Mouse (Mus musculus): ENCODE measurements at regions not wholly inside any gene's neighbourhood (a gene's known extent, or its start where the extent isn't known, plus 50 kb on each side); places are given as distances from the start of the nearest gene placed in this dataset.

DNA sequence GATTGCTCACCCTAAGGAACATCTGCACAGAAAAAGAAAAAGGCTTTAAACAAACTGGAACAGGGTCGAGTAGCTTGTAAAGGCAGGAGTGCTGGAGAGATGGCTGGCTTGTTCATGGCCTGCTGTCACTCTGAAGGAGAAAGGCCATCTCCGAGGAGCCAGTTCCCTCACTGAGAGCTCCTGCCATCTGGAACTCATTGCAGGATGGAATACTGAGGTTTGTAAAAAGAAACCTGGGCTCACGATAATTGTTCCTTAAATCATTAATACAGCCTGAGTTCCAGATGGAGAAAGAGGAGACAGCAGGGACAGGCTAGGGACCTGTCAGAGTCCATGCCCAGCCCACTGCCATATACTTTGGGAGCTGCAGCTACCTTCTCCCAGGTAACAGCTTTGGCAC, 100.8 kb upstream of the Gm12830 start:
- no peak for DNase-seq (ENCODE audit: low spot score)

DNA sequence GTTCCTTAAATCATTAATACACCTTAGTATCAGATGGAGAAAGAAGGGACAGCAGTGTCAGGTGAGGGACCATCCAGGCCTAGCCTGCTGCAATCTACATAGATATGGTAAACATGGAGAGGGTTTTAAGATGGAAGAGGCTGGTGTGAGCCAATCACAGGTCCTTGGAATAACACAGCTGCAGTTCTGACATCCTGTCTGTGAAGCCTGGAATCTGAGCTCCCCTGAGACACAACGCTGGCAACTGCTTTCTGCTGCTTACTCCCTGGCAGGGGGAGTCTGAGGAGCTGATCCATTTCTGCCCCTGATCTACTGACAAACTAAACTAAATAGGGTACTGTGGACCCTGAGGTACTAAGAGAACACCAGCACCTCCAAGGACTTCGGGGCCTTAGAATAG, 100.1 kb upstream of the Gm12830 start:
- DNase-seq (ENCODE audit: low spot score) = no peak

DNA sequence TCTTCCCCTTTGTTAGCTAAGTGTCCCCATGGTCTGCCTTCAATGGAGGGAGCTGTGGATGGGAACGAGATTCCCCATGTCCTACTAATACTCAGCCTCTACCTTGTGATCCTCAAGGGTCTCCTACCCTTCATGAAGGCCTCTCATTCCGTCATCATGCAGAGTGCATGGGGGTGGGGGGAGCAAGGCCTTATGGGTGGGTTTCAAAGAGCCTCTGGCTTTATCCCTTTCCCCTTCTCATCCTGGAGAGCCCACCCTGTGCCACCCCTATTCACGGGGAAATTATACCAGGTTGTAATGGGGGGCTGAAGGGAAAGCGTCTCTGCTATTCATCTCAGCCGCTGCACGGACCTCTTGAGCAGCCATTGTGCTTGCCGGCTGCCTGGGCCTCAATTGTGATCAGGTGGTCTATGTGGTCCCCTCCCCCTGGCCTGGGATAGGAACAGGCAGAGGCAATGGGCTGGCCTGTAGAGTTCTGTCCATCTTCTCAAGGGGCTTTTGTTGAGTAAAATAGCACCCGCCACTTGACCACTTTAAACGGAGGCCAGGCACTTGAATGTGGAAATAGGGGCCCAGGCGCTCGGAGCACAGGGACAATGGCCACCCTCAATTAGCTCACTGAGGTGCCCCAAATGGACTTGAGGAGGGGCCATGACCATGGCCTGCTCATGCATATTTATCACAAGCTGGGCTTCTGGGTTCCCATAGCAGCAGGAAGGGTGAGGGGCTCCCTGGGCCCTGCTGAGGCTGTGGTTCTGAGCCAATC, 93.1 kb upstream of the Gm12830 start:
- DNase-seq (ENCODE audit: low spot score) = no peak

DNA sequence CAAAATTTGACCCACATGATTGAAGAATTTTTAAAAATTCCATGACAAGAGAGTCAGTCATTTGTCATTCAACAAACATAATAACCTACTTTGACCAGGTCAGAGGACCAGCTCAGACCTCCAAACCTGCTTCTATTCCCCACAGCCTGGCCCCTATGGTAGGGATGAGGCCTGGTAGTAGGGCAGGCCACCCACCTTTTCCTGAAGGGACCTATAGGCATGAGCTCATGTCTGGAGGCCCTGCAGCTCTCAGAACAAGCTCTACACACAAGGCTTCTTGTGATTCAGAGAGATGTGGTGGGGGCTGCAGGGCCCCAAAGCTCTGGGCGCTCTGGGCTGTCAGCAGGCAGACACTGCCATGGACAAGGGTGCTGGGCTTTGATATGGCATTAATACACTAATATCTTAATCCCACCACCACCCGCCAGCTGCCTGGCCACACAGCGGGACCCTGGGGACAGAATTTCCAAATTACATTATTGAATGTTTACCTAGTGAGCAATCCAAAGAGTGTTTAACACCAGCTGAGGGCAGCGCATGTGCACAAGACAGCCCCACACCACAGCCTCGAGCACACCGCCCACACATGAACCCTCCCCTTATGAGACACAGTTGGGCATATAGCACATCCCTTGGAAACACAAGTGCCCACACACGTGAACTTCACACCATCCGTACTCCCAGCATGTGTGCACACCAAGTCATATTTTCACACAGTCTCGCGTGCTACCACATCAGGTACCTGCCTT, 88.1 kb upstream of the Gm12830 start:
- DNase-seq (ENCODE audit: low spot score) = no peak

DNA sequence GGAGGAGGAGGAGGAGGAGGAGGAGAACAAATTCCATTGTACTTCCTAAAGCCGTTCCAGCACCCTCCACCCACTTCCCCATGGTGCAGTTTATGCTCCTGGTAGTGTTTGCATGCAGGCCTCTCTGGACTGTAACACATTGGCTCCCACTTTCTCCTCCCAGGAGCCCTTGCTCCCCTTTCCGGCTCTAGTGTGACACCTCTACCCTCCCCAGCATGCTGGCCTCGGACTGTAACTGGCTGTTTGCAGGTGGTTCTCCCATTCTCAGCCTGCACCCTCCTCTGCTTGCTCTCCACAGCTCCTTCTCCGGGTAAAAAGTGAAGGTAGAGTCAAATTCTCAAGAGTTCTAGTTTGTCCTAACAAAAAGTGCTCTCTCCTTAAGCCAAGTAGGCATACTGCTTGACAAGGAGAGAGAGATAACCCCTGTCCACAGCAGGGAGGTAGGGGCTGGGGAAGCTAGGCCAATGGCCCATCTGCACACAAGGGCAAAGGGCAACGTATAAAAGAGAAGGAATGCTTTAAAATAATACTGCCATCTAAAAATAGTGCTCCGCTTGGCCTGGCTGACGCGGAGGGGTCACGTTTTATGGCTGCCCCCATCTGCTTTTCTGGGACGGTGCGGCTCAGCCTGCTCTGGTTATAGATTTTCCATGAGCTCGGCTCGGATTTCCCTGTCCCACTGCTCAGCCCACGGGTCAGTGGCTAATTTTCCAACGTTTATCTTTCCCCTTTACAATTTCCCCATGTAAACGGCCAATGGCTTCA, 82.4 kb upstream of the Gm12830 start:
- DNase-seq (ENCODE audit: low spot score) = no peak

DNA sequence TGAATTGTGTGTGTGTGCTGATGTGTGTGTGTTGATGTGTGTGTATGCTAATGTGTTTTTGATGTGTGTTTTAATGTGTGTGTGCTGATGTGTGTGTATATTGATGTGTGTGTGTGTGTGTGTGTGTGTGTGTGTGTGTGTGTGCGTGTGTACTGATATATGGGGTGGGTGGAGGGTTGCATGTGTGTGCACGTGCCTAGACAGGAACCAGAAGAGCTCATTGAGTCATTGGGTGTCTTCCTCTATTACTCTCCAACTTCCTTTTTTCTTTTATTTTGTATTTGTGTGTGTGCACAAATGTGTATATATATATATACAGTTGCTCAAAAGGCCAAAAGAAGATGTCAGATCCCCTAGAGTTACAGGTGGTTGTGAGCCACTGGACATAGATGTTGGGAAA, 73.4 kb upstream of the Gm12830 start:
- no peak for DNase-seq (ENCODE audit: low spot score)

DNA sequence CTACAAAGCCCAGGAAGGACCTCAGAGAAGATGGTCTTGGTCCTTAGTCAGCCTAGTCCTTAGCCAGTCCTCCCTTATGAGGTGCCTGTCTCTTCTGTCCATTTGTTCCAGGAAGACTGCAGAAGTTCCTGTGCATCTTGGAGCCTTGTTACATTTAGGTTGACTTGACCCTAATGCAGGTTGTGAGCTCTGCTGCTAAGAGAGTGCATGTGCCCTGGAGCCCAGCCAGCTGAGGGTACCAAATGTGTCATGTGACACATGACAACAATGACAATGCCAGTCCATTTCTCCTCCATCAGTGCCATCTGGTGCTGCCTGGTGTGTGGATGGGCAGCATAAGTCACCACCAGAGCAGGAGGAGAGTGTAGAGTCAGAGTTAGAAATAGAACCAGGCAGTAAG, 61.7 kb upstream of the Gm12830 start:
- DNase-seq (ENCODE audit: low spot score) = no peak

DNA sequence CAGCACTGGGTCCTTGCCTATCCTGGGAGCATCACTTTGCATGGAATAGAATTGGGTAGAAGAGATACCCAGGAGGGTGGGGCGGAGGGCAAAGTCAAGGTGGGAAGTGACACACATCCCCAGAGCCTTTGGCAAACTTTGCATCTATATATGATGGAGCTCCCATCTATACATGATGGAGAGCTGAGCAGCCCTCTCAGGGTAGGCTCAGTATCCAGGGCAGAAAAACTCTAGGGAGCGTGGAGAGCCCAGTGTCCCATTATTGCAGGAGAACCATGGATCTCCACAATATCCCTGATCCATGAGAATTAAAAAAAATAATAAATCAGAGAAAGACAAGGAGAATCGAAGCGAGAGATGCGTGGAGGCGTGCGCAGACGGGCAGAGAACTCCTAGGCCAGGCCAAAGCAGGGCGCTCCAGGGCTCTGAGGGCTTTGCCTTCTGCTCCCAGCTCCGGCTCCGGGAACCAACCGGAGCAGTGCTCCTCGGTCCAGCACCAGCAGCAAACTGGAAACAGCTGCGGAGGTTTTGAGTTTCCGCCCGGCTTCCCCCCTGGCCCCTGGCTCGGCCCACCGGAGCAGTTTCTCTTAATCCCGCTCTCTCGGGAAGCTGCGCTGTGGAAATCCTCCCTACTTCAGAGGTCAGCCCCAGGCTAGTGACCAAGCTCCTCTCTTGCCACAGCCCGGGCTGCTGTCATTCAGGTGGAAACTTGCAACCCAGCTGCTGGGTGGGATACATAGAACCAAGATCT, 54.7 kb upstream of the Gm12830 start:
- DNase-seq (ENCODE audit: low spot score) = no peak
